Mouse (Mus musculus): ENCODE measurements around the gene Gpr146. TPM values are rescaled to one million over a fixed set of nuclear protein-coding genes. Genes with fewer than 3 reads are reported as not detected.
A peak's percentile ranks its signal among the peaks of the same experiment; 100 is the strongest.
"Not testable (repeated sequence)": the region's sequence is repeated elsewhere in the genome, so short reads cannot be mapped to it uniquely, and the experiment has no call there.

Gpr146 gene
- total RNA-seq (2014; fragmentation: Nextera tagmentation) (34.2 and 36.5 TPM in 2 replicates), total RNA-seq (2017) (26.8 and 27.4 TPM in 2 replicates), polyA plus RNA-seq (2012) (18.1 and 21.3 TPM in 2 replicates)

DNA sequence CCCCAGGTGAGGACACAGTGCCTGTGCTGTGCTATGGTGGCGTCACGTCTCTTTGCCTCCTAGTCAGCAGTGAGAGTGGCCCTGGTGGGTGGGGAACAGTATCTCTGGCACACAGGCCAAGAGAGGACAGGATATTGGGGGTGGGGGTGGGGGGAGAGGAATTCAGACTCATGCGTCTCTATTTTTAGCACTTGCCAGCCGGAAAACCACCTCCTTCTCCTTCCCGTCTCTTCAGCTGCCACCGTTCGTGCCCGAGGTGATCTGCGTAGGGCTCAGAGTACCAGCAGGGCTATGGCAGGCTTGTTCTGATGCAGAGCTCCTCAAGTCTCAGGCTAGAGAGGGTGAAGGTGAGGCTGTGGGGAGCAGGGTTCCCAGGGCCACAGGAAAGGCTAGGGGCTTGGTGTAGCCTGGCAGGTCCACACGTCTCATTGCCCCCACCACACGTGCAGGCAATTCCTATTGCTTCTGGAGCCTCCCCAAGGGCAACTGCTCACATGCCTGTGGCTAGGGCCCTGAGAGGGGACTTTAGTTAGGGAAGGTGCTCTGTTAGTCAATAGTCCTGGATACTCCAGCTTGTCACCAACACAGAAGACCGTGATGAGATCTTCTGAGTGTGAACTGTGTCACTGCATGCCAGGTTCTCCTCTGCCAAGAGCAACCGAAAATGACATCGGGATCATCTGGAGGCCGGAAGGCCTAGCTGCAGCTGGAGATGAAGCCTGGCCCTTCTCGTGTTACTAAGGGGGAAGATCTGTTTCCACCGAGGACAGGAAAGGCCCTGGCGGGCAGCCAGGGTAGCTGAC, at the start of gene Gpr146:
Gene Gpr146 (plus strand): TSS at position 230 of the 803 bp plus-strand sequence.
- Histone ChIP-seq H3K4me1 (ENCODE audit: insufficient read depth, low read depth, low read length) (peaks cover 83% of the 10 kb centered on the region), H3K27me3 (ENCODE audit: insufficient read depth, low read length) (no peaks in the 10 kb centered on the region), H3K36me3 (replicated peaks) (peaks cover 23% of the 10 kb centered on the region), H3K4me3 (ENCODE audit: low read depth, low read length) (peak within 1 kb of the TSS; percentile 61; the same call in 1 of the 2 replicates), H3K9me3 (replicated peaks) (no peaks in the 10 kb centered on the region)
- no peak for TF ChIP-seq TAL1 (conservative IDR thresholded peaks at IDR 0.05; ENCODE audit: low read depth, low read length)
- TF ChIP-seq POLR2AphosphoS5 (IDR thresholded peaks at IDR 0.05; ENCODE audit: insufficient replicate concordance, low read depth, low read length): no peak
- no peak for TF ChIP-seq GATA2 (IDR thresholded peaks at IDR 0.05; ENCODE audit: borderline replicate concordance, low read depth, low read length)
- no peak for TF ChIP-seq CTCF (IDR thresholded peaks at IDR 0.05; ENCODE audit: low read depth, low read length)
- TF ChIP-seq GATA1 (IDR thresholded peaks at IDR 0.05; ENCODE audit: borderline replicate concordance, low read length): no peak
- ATAC-seq (ENCODE audit: extremely low read depth, insufficient number of reproducible peaks, low FRiP score, poor library complexity, severe bottlenecking) (peak; percentile 24), DNase-seq (ENCODE audit: low spot score) (peak; percentile 65)

GRCm38 (mm10) chr5:139330766-139331165, 46.7 kb upstream of the Gpr146 start:
- Histone ChIP-seq H3K4me1 (ENCODE audit: insufficient read depth, low read depth, low read length) (peaks cover 15% of the 10 kb centered on the region), H3K36me3 (replicated peaks) (peaks cover 9% of the 10 kb centered on the region), H3K4me3 (ENCODE audit: low read depth, low read length) (no peak overlapping the region), H3K9me3 (replicated peaks) (no peaks in the 10 kb centered on the region), H3K27me3 (ENCODE audit: insufficient read depth, low read length) (peaks cover 48% of the 10 kb centered on the region)
- no peak for ATAC-seq (ENCODE audit: extremely low read depth, insufficient number of reproducible peaks, low FRiP score, poor library complexity, severe bottlenecking)
- DNase-seq (ENCODE audit: low spot score): no peak
- TF ChIP-seq GATA1 (IDR thresholded peaks at IDR 0.05; ENCODE audit: borderline replicate concordance, low read length) (no peak), TAL1 (conservative IDR thresholded peaks at IDR 0.05; ENCODE audit: low read depth, low read length) (no peak), POLR2AphosphoS5 (IDR thresholded peaks at IDR 0.05; ENCODE audit: insufficient replicate concordance, low read depth, low read length) (no peak), CTCF (IDR thresholded peaks at IDR 0.05; ENCODE audit: low read depth, low read length) (no peak), GATA2 (IDR thresholded peaks at IDR 0.05; ENCODE audit: borderline replicate concordance, low read depth, low read length) (no peak)

DNA sequence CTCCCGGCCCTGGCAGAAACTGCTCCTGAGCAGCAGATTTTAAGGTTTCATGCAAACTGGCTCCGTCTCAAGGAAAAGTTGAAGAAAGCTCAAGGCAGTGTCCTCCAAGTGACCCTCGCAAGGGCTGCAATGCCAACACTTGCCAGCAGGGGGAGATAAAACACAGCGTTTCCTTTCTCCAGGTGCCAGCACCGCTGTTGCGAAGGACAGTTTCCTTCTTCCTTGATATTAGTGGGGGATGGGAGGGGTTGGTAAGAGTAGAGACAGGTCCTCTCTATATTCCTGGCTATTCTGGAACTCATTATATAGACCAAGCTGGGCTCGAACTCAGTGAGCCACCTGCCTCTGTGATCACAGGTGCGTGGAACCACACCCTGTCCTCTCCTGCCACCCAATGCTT, 45.8 kb upstream of the Gpr146 start:
- Histone ChIP-seq H3K4me3 (ENCODE audit: low read depth, low read length) (no peak overlapping the region), H3K27me3 (ENCODE audit: insufficient read depth, low read length) (peaks cover 38% of the 10 kb centered on the region), H3K4me1 (ENCODE audit: insufficient read depth, low read depth, low read length) (peaks cover 11% of the 10 kb centered on the region), H3K9me3 (replicated peaks) (no peaks in the 10 kb centered on the region), H3K36me3 (replicated peaks) (peaks cover 17% of the 10 kb centered on the region)
- no peak for TF ChIP-seq POLR2AphosphoS5 (IDR thresholded peaks at IDR 0.05; ENCODE audit: insufficient replicate concordance, low read depth, low read length)
- TF ChIP-seq CTCF (IDR thresholded peaks at IDR 0.05; ENCODE audit: low read depth, low read length): peak; percentile 96
- ATAC-seq (ENCODE audit: extremely low read depth, insufficient number of reproducible peaks, low FRiP score, poor library complexity, severe bottlenecking): no peak; the same call in 1 of the 2 replicates
- peak; percentile 69 for DNase-seq (ENCODE audit: low spot score)

DNA sequence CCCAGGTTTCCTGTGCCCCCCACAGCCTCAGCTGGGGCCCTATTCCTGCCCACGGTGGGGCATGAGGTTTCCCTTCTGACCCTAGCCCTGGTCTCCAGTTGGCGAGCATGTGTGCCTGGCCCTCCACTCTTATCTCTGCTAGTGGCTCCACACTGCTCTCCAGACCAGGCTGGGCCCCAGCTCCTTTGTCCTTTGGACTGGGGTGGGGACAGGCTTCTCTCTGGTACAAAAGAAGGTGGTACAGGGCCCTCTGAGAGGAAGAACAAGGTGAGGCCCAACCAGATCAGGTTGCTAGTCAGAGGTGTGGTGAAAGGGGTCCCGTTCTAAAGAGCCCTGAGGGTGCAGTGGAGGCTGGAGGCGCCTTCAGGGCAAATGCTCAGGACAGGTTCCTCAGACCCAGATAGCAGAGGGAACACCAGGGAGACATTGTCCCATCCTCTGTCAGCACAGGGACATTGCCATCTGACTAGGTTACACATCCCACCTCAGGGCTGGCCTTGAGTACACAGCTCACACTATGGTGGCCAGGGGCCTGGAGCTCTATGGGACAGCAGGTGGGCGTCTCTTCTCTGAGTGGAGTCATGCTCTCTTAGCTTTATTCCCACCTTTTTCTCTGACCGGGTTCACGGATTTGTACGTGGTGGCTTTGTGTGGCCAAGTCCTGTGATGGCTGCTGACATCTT, 44.8 kb upstream of the Gpr146 start:
- Histone ChIP-seq H3K4me3 (ENCODE audit: low read depth, low read length) (no peak overlapping the region), H3K4me1 (ENCODE audit: insufficient read depth, low read depth, low read length) (peaks cover 11% of the 10 kb centered on the region), H3K9me3 (replicated peaks) (no peaks in the 10 kb centered on the region), H3K27me3 (ENCODE audit: insufficient read depth, low read length) (peaks cover 29% of the 10 kb centered on the region), H3K36me3 (replicated peaks) (peaks cover 26% of the 10 kb centered on the region)
- ATAC-seq (ENCODE audit: extremely low read depth, insufficient number of reproducible peaks, low FRiP score, poor library complexity, severe bottlenecking): no peak
- TF ChIP-seq CTCF (IDR thresholded peaks at IDR 0.05; ENCODE audit: low read depth, low read length): no peak
- no peak for DNase-seq (ENCODE audit: low spot score)

DNA sequence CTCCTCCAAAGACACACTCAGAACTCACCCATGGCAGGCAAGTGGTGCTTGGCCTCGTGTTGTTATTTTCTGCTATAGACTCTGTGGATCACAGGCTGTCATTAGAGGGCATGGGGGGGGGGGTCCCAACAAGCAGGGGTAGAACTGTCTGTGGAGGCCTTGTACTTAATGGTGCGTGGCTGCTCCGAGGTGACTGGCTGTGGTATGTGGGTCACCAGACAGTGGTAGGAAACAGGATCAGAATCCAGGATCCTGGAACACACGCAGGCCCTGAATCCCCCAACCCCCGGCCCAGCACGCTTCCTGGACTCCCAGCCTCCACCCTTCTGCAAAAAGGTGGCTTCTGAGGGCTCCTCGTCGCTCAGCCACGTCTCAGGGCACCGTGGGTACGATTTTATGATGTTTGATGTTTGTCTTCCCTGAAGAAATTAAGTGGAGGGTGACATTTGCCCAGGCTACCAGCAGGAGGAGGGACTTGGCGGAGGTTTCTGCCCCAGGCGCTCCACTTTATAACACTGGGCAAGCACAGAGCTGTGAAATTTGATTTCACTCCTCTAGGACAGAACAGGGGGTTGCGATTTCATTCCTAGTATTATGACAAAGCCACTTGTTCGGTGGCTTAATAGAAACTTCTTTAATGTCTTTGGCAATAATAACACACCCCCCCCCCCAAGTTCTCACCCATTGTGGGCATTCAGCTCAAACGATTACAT, 44.0 kb upstream of the Gpr146 start:
- peaks cover 33% of the 10 kb centered on the region for H3K36me3 ChIP-seq (replicated peaks)
- no peak overlapping the region for H3K4me3 ChIP-seq (ENCODE audit: low read depth, low read length)
- H3K27me3 ChIP-seq (ENCODE audit: insufficient read depth, low read length): peaks cover 25% of the 10 kb centered on the region
- no peak for ATAC-seq (ENCODE audit: extremely low read depth, insufficient number of reproducible peaks, low FRiP score, poor library complexity, severe bottlenecking)
- no peaks in the 10 kb centered on the region for H3K9me3 ChIP-seq (replicated peaks)
- peaks cover 12% of the 10 kb centered on the region for H3K4me1 ChIP-seq (ENCODE audit: insufficient read depth, low read depth, low read length)
- no peak for DNase-seq (ENCODE audit: low spot score)
- TF ChIP-seq TAL1 (conservative IDR thresholded peaks at IDR 0.05; ENCODE audit: low read depth, low read length) (no peak), GATA1 (IDR thresholded peaks at IDR 0.05; ENCODE audit: borderline replicate concordance, low read length) (no peak), POLR2AphosphoS5 (IDR thresholded peaks at IDR 0.05; ENCODE audit: insufficient replicate concordance, low read depth, low read length) (no peak), GATA2 (IDR thresholded peaks at IDR 0.05; ENCODE audit: borderline replicate concordance, low read depth, low read length) (no peak), CTCF (IDR thresholded peaks at IDR 0.05; ENCODE audit: low read depth, low read length) (no peak)

DNA sequence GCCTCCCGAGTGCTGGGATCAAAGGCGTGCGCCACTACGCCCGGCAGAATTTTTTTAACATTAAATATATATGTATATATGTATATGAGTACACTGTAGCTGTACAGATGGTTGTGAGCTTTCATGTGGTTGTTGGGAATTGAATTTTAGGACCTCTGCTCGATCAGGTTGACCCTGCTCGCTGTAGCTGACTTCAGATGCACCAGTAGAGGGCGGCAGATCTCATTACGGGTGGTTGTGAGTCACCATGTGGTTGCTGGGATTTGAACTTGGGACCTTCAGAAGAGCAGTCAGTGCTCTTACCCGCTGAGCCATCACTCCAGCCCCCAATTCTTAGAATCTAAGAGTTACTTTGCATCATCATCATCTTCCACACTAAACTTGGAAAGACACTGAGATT, 43.1 kb upstream of the Gpr146 start:
- not testable (repeated sequence) for H3K9me3 ChIP-seq (replicated peaks); DNase-seq (ENCODE audit: low spot score); H3K4me3 ChIP-seq (ENCODE audit: low read depth, low read length); ATAC-seq (ENCODE audit: extremely low read depth, insufficient number of reproducible peaks, low FRiP score, poor library complexity, severe bottlenecking)
- Histone ChIP-seq H3K36me3 (replicated peaks) (peaks cover 43% of the 10 kb centered on the region), H3K4me1 (ENCODE audit: insufficient read depth, low read depth, low read length) (peaks cover 20% of the 10 kb centered on the region), H3K27me3 (ENCODE audit: insufficient read depth, low read length) (peaks cover 16% of the 10 kb centered on the region)
